Mouse (Mus musculus) adrenal gland, postnatal 25 days (tissue): ENCODE measurements around the gene Slc9a1. TPM values are rescaled to one million over a fixed set of nuclear protein-coding genes. Genes with fewer than 3 reads are reported as not detected.

Experiments
- microRNA-seq, 2 experiments: library from miRNA; unstranded; fragments of <30 nt; microRNA quantifications; one replicate each; pipeline ENCODE4 v1.2.0; 2021
- total RNA-seq: library from RNA; stranded (reverse); gene quantifications from 2 replicates; pipeline ENCODE4 v1.2.3, GENCODE M21; 2021

The Slc9a1 gene
- total RNA-seq, 1 experiment from 2014 or later = 70.7 TPM

Small RNAs within 50 kb of the gene (microRNA-seq; reads per million reads assigned to microRNA genes)
- 11.0 to 12.7 reads per million in 2 experiments for gene Mir5122

Other genes starting within 250 kb of the Slc9a1 start
- 107 and 137 TPM in 2 replicates for gene Wasf2, start 239.2 kb upstream of the Slc9a1 start, total RNA-seq
- 1.4 and 1.5 TPM in 2 replicates for gene Cd164l2, start 157.6 kb upstream of the Slc9a1 start, total RNA-seq
- gene Gpr3, start 157.2 kb upstream of the Slc9a1 start, total RNA-seq = not detected in 2 replicates
- 15.7 and 20.1 TPM in 2 replicates for gene Map3k6, start 128.9 kb upstream of the Slc9a1 start, total RNA-seq
- gene Sytl1, start 106.6 kb upstream of the Slc9a1 start, total RNA-seq = 1.9 and 2.0 TPM in 2 replicates
- 60.2 and 73.3 TPM in 2 replicates for gene Tmem222, start 91.9 kb upstream of the Slc9a1 start, total RNA-seq
- 46.7 and 60.7 TPM in 2 replicates for gene Wdtc1, start 16.2 kb upstream of the Slc9a1 start, total RNA-seq
- gene Tent5b, start 110.4 kb downstream of the Slc9a1 start, total RNA-seq = 0.76 and 1.2 TPM in 2 replicates
- gene Trnp1, start 128.8 kb downstream of the Slc9a1 start, total RNA-seq = 4.6 and 4.9 TPM in 2 replicates
- 2.8 and 5.1 TPM in 2 replicates for gene Kdf1, start 149.3 kb downstream of the Slc9a1 start, total RNA-seq
- gene Nudc, start 176.3 kb downstream of the Slc9a1 start, total RNA-seq = 171 and 211 TPM in 2 replicates
- gene Nr0b2, start 183.7 kb downstream of the Slc9a1 start, total RNA-seq = 55.6 and 58.0 TPM in 2 replicates
- 5.9 and 8.3 TPM in 2 replicates for gene Gpatch3, start 205.0 kb downstream of the Slc9a1 start, total RNA-seq
- 15.8 and 16.1 TPM in 2 replicates for gene Gpn2, start 214.7 kb downstream of the Slc9a1 start, total RNA-seq
- gene Sfn, start 232.5 kb downstream of the Slc9a1 start, total RNA-seq = 1.3 and 1.7 TPM in 2 replicates